Mouse (Mus musculus) olfactory bulb, adult 2 months (tissue): ENCODE measurements around the gene Pdzrn3. TPM values are rescaled to one million over a fixed set of nuclear protein-coding genes. Genes with fewer than 3 reads are reported as not detected.

Experiments
- H3K27ac ChIP-seq: fragments of 200-500 bp; 2 replicates; pipeline ENCODE4 v1.5.1; 2012; ENCODE audit warnings: low read depth, low read length; ENCODE audit not compliant: insufficient read depth
- H3K4me1 ChIP-seq: fragments of 200-500 bp; 2 replicates; pipeline ENCODE4 v1.6.1; 2012; ENCODE audit warnings: low read length; ENCODE audit not compliant: control insufficient read depth, insufficient read depth
- H3K4me3 ChIP-seq: fragments of 200-500 bp; 2 replicates; pipeline ENCODE4 v1.5.1; 2012; ENCODE audit warnings: mild to moderate bottlenecking, low read depth, low read length, moderate library complexity; ENCODE audit not compliant: insufficient read depth
- CTCF ChIP-seq: fragments of 200-500 bp; IDR thresholded peaks from 2 replicates; pipeline ENCODE4 v1.5.1; 2012; ENCODE audit warnings: low read depth, mild to moderate bottlenecking, low read length, moderate library complexity; ENCODE audit not compliant: insufficient read depth
- POLR2A ChIP-seq: fragments of 200-500 bp; IDR thresholded peaks from 2 replicates; pipeline ENCODE4 v1.6.1; 2012; ENCODE audit warnings: mild to moderate bottlenecking, low read depth, low read length, moderate library complexity; ENCODE audit not compliant: insufficient read depth
- WGBS: fragments of 180-500 bp; shearing (Covaris S2); methylation state at CpG from one replicate; pipeline ENCODE4 v1.1.7; 2018; 5-methylcytosine and 5-hydroxymethylcytosine counted together
- polyA plus RNA-seq: library from polyadenylated mRNA; stranded (reverse); fragments of >200 nt; gene quantifications from 2 replicates; pipeline ENCODE4 v1.2.4, GENCODE M21; 2012; ENCODE audit warnings: low replicate concordance; ENCODE audit not compliant: missing spikeins, insufficient read depth, insufficient read length

The Pdzrn3 gene
- polyA plus RNA-seq, 1 experiment: not detected

- Histone ChIP-seq H3K4me3 (no peak overlapping the region), H3K27ac (no peak overlapping the region), H3K4me1 (0 out of 2 replicates have a peak, but pooled peaks cover 2% of the 10 kb centered on the region)
- 96% methylated on average over 3 of the region's 3 CpGs for WGBS
- TF ChIP-seq CTCF (no peak), POLR2A (no peak)
Observed at GRCm38 (mm10) chr6:101325842-101326639, 51.7 kb downstream of the Pdzrn3 start.

GRCm38 (mm10) chr6:101322580-101322979 lies 55.1 kb downstream of the Pdzrn3 start:
- no peak overlapping the region for H3K4me3 ChIP-seq
- WGBS: 82% methylated on average over 3 of the region's 3 CpGs
- H3K4me1 ChIP-seq: peaks cover 5% of the 10 kb centered on the region; the same call in 1 of the 2 replicates
- TF ChIP-seq CTCF: no peak
- TF ChIP-seq POLR2A: no peak
- no peak overlapping the region for H3K27ac ChIP-seq

GRCm38 (mm10) chr6:101320386-101320785 lies 57.3 kb downstream of the Pdzrn3 start:
- Histone ChIP-seq H3K4me1 (peaks cover 5% of the 10 kb centered on the region; the same call in 1 of the 2 replicates), H3K4me3 (no peak overlapping the region), H3K27ac (no peak overlapping the region)
- TF ChIP-seq CTCF: no peak
- TF ChIP-seq POLR2A: no peak
- 69% methylated on average over 3 of the region's 3 CpGs for WGBS

GRCm38 (mm10) chr6:101319374-101319967 lies 58.2 kb downstream of the Pdzrn3 start:
- H3K4me3 ChIP-seq: no peak overlapping the region
- WGBS: 65% methylated on average over 7 of the region's 7 CpGs
- peaks cover 5% of the 10 kb centered on the region; the same call in 1 of the 2 replicates for H3K4me1 ChIP-seq
- TF ChIP-seq POLR2A (no peak), CTCF (no peak)
- no peak overlapping the region for H3K27ac ChIP-seq

- H3K27ac ChIP-seq: no peak overlapping the region
- peaks cover 5% of the 10 kb centered on the region; the same call in 1 of the 2 replicates for H3K4me1 ChIP-seq
- TF ChIP-seq CTCF: no peak
- no peak for TF ChIP-seq POLR2A
- 36% methylated on average over 6 of the region's 6 CpGs for WGBS
- H3K4me3 ChIP-seq: no peak overlapping the region
Observed at GRCm38 (mm10) chr6:101318530-101318929, 59.2 kb downstream of the Pdzrn3 start.

- Histone ChIP-seq H3K27ac (no peak overlapping the region), H3K4me1 (peaks cover 7% of the 10 kb centered on the region), H3K4me3 (no peak overlapping the region)
- WGBS: 66% methylated on average over 6 of the region's 6 CpGs
- TF ChIP-seq CTCF: no peak
- no peak for TF ChIP-seq POLR2A
Observed at GRCm38 (mm10) chr6:101311446-101311845, 66.3 kb downstream of the Pdzrn3 start.

- no peak overlapping the region for H3K4me3 ChIP-seq
- 93% methylated on average over 9 of the region's 9 CpGs for WGBS
- H3K4me1 ChIP-seq: peaks cover 7% of the 10 kb centered on the region
- H3K27ac ChIP-seq: no peak overlapping the region
- no peak for TF ChIP-seq POLR2A
- no peak for TF ChIP-seq CTCF
Observed at GRCm38 (mm10) chr6:101310491-101310890, 67.2 kb downstream of the Pdzrn3 start.

- TF ChIP-seq POLR2A: no peak
- TF ChIP-seq CTCF: no peak
- H3K27ac ChIP-seq: no peak overlapping the region
- H3K4me1 ChIP-seq: peaks cover 7% of the 10 kb centered on the region
- no peak overlapping the region for H3K4me3 ChIP-seq
- 31% methylated on average over 11 of the region's 11 CpGs for WGBS
Observed at GRCm38 (mm10) chr6:101307964-101308531, 69.6 kb downstream of the Pdzrn3 start.

GRCm38 (mm10) chr6:101306834-101307233 lies 70.9 kb downstream of the Pdzrn3 start:
- Histone ChIP-seq H3K4me3 (no peak overlapping the region), H3K27ac (no peak overlapping the region), H3K4me1 (peaks cover 7% of the 10 kb centered on the region)
- WGBS: 75% methylated on average over 7 of the region's 7 CpGs
- TF ChIP-seq POLR2A (no peak), CTCF (no peak)
